Mouse (Mus musculus) spleen, adult 2 months (tissue): ENCODE results near the gene Rreb1. TPM values are rescaled to one million over a fixed set of nuclear protein-coding genes. Genes with fewer than 3 reads are reported as not detected.
A peak's percentile ranks its signal among the peaks of the same experiment; 100 is the strongest.
"Not testable (repeated sequence)": the region's sequence is repeated elsewhere in the genome, so short reads cannot be mapped to it uniquely, and the experiment has no call there.

ENCODE experiments used
- DNase-seq, 2 experiments: peaks; one replicate each; pipeline versions ENCODE4 v3.0.0 to v3.0.0-alpha.2; 2012 to 2021; ENCODE audit warnings: low spot score in 2 of 2, low read depth in 1 of 2
- H3K27ac ChIP-seq: fragments of 200-500 bp; 2 replicates; pipeline ENCODE4 v1.5.1; 2012; ENCODE audit warnings: low read length, inconsistent platforms; ENCODE audit not compliant: insufficient read depth
- H3K27me3 ChIP-seq: fragments of 200-500 bp; 2 replicates; pipeline ENCODE4 v1.6.1; 2012; ENCODE audit warnings: mild to moderate bottlenecking, moderate library complexity, low read length, inconsistent platforms; ENCODE audit not compliant: control insufficient read depth, insufficient read depth
- H3K36me3 ChIP-seq: fragments of 200-500 bp; 2 replicates; pipeline ENCODE4 v1.6.1; 2012; ENCODE audit warnings: mild to moderate bottlenecking, low read length, inconsistent platforms; ENCODE audit not compliant: control insufficient read depth, insufficient read depth
- H3K4me1 ChIP-seq: fragments of 200-500 bp; 2 replicates; pipeline ENCODE4 v1.6.1; 2011; ENCODE audit warnings: inconsistent platforms; ENCODE audit not compliant: control insufficient read depth, insufficient read depth, insufficient read length
- H3K4me3 ChIP-seq: fragments of 200-500 bp; 2 replicates; pipeline ENCODE4 v1.5.1; 2011; ENCODE audit warnings: mild to moderate bottlenecking, inconsistent platforms; ENCODE audit not compliant: insufficient read depth, insufficient read length; ENCODE audit errors: extremely low read depth
- CTCF ChIP-seq: fragments of 200-500 bp; IDR thresholded peaks from 2 replicates; pipeline ENCODE4 v1.5.1; 2011; ENCODE audit warnings: mild to moderate bottlenecking, inconsistent platforms; ENCODE audit not compliant: insufficient read depth, insufficient read length, insufficient replicate concordance; ENCODE audit errors: extremely low read depth
- POLR2A ChIP-seq: fragments of 200-500 bp; IDR thresholded peaks from 2 replicates; pipeline ENCODE4 v1.6.1; 2011; ENCODE audit warnings: low read depth, low read length, inconsistent platforms
- WGBS: fragments of 180-500 bp; shearing (Covaris S2); methylation state at CpG from one replicate; pipeline ENCODE4 v1.1.7; 2018; 5-methylcytosine and 5-hydroxymethylcytosine counted together
- polyA plus RNA-seq: library from polyadenylated mRNA; depleted of rRNA; stranded (reverse); fragments of >200 nt; gene quantifications from 2 replicates; pipeline ENCODE4 v1.2.3, GENCODE M21; 2012

Rreb1 gene
- polyA plus RNA-seq, 1 experiment, result 15.5 TPM

DNA sequence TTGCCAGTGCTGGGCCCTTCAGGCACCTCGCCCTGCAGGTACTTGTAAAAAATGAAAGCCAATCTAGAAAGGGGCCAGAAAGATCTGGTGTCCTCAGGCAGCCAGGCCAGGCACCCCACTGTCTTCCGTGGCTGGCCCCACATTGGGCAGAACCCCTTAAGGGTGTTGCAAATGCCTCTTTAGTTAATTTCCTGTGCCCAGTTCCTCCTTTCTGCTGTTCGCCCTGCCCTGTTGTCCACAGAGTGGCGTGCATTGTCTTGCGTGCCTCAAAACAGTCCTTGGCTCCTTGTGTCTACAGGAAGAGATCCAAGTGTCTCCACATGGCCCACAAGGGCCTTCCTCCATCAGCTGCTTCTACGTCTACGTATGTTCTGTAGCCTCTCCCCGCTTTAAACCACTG is 55.3 kb downstream of the Rreb1 start:
- H3K36me3 ChIP-seq, result no peaks in the 10 kb centered on the region
- H3K27me3 ChIP-seq, result no peaks in the 10 kb centered on the region
- H3K27ac ChIP-seq, result peak overlapping the region; percentile 71
- DNase-seq, result peak in 1 of 2 experiments; percentile 43
- TF ChIP-seq POLR2A (no peak), CTCF (no peak)
- H3K4me3 ChIP-seq, result peak overlapping the region; percentile 10; the same call in 1 of the 2 replicates
- H3K4me1 ChIP-seq, result peaks cover 24% of the 10 kb centered on the region
- 22% methylated on average over 8 of the region's 8 CpGs for WGBS

DNA sequence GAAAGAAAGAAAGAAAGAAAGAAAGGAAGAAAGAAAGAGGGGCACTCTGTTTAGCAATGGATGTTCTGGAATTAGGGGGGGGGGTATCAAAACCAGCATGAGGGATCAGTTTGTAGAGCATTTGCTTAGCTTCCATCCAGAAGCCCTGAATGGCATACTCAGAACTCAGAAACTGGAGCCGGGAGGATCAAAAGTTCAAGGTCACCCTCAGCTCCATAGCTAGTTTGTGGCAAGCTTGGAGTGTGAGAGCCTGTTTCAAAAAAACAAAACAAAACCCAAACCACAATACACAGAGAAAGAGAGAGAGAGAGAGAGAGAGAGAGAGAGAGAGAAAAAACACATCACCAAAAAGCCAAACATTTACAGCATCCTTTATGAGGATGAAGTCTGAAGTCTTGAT is 57.1 kb downstream of the Rreb1 start:
- Histone ChIP-seq H3K36me3 (0 out of 2 replicates have a peak, but pooled peaks cover 2% of the 10 kb centered on the region), H3K27me3 (no peaks in the 10 kb centered on the region), H3K4me3 (no peak overlapping the region), H3K27ac (no peak overlapping the region), H3K4me1 (peaks cover 24% of the 10 kb centered on the region; the same call in 1 of the 2 replicates)
- DNase-seq, result no peak
- TF ChIP-seq CTCF, result no peak
- TF ChIP-seq POLR2A, result no peak
- WGBS, result 84% methylated on average over 1 of the region's 1 CpGs

DNA sequence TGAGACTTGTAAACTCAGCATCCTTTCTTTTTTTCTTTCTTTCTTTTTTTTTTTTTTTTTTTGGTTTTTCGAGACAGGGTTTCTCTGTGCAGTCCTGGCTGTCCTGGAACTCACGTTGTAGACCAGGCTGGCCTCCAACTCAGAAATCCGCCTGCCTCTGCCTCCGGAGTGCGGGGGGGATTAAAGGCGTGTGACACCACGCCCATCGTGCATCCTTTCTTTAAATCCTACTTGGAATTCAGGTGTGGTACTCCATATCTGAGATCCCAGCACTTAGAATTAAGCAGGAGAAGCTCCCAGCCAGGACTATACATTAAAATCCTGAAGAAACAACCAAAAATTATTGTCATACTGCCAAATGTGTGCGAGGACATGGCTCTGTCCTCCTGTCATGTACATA is 57.6 kb downstream of the Rreb1 start:
- WGBS, result 87% methylated on average over 9 of the region's 9 CpGs
- not testable (repeated sequence) for H3K36me3 ChIP-seq, DNase-seq, H3K4me3 ChIP-seq, H3K27me3 ChIP-seq, H3K27ac ChIP-seq
- peaks cover 23% of the 10 kb centered on the region; the same call in 1 of the 2 replicates for H3K4me1 ChIP-seq

DNA sequence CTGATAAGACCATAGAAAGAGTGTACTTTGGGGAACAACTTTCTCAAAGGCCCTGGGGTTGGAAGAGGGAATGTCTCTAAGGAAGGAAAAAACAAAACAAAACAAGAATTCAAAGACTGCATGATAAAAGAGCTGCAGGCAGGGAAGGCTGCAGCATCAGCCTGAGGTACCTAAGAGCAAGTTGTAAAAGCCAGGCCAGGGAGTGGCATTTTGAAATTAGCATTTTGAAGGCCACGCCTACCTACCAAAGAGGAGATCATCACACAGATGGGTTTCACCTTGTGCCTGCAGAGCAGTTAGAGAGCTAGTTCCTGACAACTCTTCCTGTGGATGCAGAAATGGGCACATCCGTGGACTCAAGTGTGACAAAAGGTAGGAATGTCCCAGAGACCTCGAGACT is 59.2 kb downstream of the Rreb1 start:
- H3K27ac ChIP-seq, result no peak overlapping the region
- no peak for DNase-seq
- H3K4me3 ChIP-seq, result no peak overlapping the region
- TF ChIP-seq CTCF, result no peak
- no peak for TF ChIP-seq POLR2A
- peaks cover 19% of the 10 kb centered on the region for H3K4me1 ChIP-seq
- H3K27me3 ChIP-seq, result no peaks in the 10 kb centered on the region
- 76% methylated on average over 3 of the region's 3 CpGs for WGBS
- 0 out of 2 replicates have a peak, but pooled peaks cover 2% of the 10 kb centered on the region for H3K36me3 ChIP-seq

DNA sequence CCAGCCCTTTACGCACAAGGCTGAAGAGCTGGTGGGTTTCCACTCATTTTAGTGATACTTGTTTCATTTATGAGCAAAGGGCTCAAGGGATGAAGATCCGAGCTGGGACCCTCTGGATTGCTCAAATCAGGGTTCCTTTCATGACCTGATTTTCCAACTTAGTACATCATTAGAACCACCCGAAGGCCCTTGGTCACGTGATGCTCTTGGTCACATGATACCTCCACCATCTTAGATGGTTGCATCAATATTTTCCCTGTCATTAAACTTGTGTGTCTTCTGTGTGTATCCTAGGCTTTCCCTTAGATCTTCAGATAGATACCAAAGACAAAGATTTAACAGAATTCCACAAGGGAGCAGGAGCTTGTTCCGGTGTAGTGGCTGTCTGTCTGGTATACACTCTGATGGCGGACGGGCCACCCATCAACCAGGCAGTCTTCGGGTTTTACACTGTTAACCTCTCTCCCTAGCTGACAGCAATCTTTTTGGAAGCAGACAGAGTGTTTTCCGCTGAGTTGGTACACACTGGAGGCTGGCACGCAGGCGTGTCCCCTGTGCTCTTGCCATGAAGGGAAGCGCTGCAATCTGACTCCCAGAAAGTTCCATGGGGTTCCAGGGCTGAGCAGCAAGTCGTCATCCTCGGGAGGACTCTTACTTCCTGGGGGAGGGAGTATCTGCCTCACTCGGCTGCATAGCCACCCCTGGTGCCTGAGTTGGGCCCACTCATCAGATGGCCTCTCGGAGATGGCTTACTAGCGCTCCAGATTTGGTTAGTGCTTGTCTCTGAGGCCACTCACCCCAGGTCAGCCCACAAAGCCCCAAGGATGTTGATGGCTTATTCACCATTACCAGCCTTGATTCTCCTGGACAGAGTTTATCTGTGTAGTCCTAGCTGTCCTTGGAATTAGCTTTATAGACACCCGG is 60.3 kb downstream of the Rreb1 start:
- no peaks in the 10 kb centered on the region for H3K27me3 ChIP-seq
- 0 out of 2 replicates have a peak, but pooled peaks cover 2% of the 10 kb centered on the region for H3K36me3 ChIP-seq
- no peak overlapping the region for H3K4me3 ChIP-seq
- H3K4me1 ChIP-seq, result peaks cover 14% of the 10 kb centered on the region
- DNase-seq, result no peak
- H3K27ac ChIP-seq, result no peak overlapping the region
- no peak for TF ChIP-seq POLR2A
- TF ChIP-seq CTCF, result no peak
- 91% methylated on average over 18 of the region's 18 CpGs for WGBS

DNA sequence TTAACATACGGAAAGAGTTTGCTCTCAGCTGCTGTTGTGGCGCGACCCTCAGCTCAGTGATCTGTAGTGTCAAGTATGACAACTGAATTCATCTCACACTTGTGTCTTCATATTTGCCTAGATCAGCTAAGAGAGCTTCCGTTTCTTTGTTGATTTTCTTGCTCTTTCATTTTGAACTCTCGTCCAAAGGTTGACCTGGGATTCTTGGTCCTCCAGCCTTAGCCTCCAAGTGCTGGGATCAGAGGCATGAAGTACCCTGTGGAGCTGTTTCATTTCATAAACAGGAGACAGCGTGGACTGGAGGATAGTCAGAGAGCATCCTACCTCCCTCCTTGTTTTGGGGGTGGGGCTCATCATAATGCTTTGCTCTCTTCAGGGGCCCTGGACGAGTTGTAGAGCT is 65.0 kb downstream of the Rreb1 start:
- no peak for DNase-seq
- 61% methylated on average over 7 of the region's 7 CpGs for WGBS
- no peak overlapping the region for H3K27ac ChIP-seq
- H3K4me1 ChIP-seq, result peaks cover 24% of the 10 kb centered on the region
- H3K4me3 ChIP-seq, result no peak overlapping the region
- no peaks in the 10 kb centered on the region for H3K27me3 ChIP-seq
- 0 out of 2 replicates have a peak, but pooled peaks cover 2% of the 10 kb centered on the region for H3K36me3 ChIP-seq
- TF ChIP-seq POLR2A, result no peak
- TF ChIP-seq CTCF, result no peak

DNA sequence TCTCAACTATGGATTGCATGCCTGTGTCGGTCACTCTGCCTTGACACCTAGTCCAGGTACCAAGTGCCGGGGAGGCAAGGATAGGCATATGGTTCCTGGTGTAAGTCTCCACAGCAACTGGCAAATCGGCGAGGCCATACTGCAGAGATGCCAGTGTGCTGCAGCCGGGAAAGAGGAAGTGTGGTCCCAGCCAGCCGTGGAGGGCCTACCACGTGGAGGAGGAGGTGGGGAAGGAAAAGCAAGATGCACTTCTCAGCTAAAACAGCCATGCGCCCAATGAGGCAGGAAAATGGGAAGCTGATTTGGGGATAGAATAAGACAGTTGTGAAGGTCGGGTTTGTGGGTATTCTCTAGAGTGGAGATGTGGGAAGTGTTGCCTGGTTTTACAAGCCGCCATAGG is 65.6 kb downstream of the Rreb1 start:
- peak in 1 of 2 experiments; percentile 36 for DNase-seq
- TF ChIP-seq CTCF, result no peak
- TF ChIP-seq POLR2A, result no peak
- Histone ChIP-seq H3K27ac (no peak overlapping the region), H3K36me3 (0 out of 2 replicates have a peak, but pooled peaks cover under 1% of the 10 kb centered on the region), H3K4me3 (no peak overlapping the region), H3K27me3 (no peaks in the 10 kb centered on the region), H3K4me1 (peaks cover 24% of the 10 kb centered on the region)
- WGBS, result 28% methylated on average over 10 of the region's 10 CpGs
